Mouse (Mus musculus) liver, postnatal 0 days (tissue): Measurements from ENCODE around the gene Alad.

ENCODE experiments used
- CTCF ChIP-seq: sonication (generic); IDR thresholded peaks from 2 replicates; pipeline ENCODE4 v1.5.1; 2016; ENCODE audit warnings: antibody characterized with exemption, low read depth
- EP300 ChIP-seq: IDR thresholded peaks from 2 replicates; pipeline ENCODE4 v1.6.1; 2016; ENCODE audit warnings: antibody characterized with exemption, low read depth, mild to moderate bottlenecking

GRCm38 (mm10) chr4:62543782-62544181 lies 24.1 kb upstream of the Alad start:
- TF ChIP-seq CTCF (no peak), EP300 (no peak)
